Mouse (Mus musculus) stomach, postnatal 0 days (tissue): Measurements from ENCODE around the gene Cldn12.

Experiments
- CTCF ChIP-seq: IDR thresholded peaks from 2 replicates; pipeline ENCODE4 v1.5.1; 2016; ENCODE audit warnings: antibody characterized with exemption, low read depth, mild to moderate bottlenecking, moderate library complexity
- EP300 ChIP-seq: optimal IDR thresholded peaks from 2 replicates; pipeline ENCODE3; 2016; ENCODE audit warnings: antibody characterized with exemption

GRCm38 (mm10) chr5:5510989-5511388 is 3.8 kb downstream of the Cldn12 start:
- no peak for TF ChIP-seq CTCF
- no peak for TF ChIP-seq EP300
